Mouse (Mus musculus): ENCODE measurements around the gene Nexn. TPM values are rescaled to one million over a fixed set of nuclear protein-coding genes. Genes with fewer than 3 reads are reported as not detected.
"Not testable (repeated sequence)": the region's sequence is repeated elsewhere in the genome, so short reads cannot be mapped to it uniquely, and the experiment has no call there.

The Nexn gene
- polyA plus RNA-seq, 1 experiment from 2014 or later = 5.5 TPM

- 29% methylated on average over 8 of the region's 8 CpGs for WGBS
- H3K27me3 ChIP-seq (replicated peaks; ENCODE audit: control insufficient read depth, insufficient read depth, low read length) = peaks cover 31% of the 10 kb centered on the region
- no peak overlapping the region for H3K9ac ChIP-seq (ENCODE audit: low read depth, low read length)
- H3K4me1 ChIP-seq (replicated peaks; ENCODE audit: control insufficient read depth, insufficient read depth, low read length) = peaks cover 18% of the 10 kb centered on the region
- no peaks in the 10 kb centered on the region for H3K36me3 ChIP-seq (ENCODE audit: control insufficient read depth, insufficient read depth, low read length)
- DNase-seq (ENCODE audit: low spot score) = no peak
- no peak for ATAC-seq (replicated peaks; ENCODE audit: low FRiP score)
- peak overlapping the region; percentile 44 for H3K4me2 ChIP-seq
- H3K4me3 ChIP-seq (ENCODE audit: low read depth, low read length) = no peak overlapping the region
- no peaks in the 10 kb centered on the region for H3K9me3 ChIP-seq (ENCODE audit: control insufficient read depth, low read length)
- H3K27ac ChIP-seq (ENCODE audit: low read depth, low read length) = no peak overlapping the region
Measured at GRCm38 (mm10) chr3:152261436-152261835, 4.7 kb downstream of the Nexn start.

GRCm38 (mm10) chr3:152260362-152260761, 5.8 kb downstream of the Nexn start:
- peaks cover 20% of the 10 kb centered on the region for H3K27me3 ChIP-seq (replicated peaks; ENCODE audit: control insufficient read depth, insufficient read depth, low read length)

DNA sequence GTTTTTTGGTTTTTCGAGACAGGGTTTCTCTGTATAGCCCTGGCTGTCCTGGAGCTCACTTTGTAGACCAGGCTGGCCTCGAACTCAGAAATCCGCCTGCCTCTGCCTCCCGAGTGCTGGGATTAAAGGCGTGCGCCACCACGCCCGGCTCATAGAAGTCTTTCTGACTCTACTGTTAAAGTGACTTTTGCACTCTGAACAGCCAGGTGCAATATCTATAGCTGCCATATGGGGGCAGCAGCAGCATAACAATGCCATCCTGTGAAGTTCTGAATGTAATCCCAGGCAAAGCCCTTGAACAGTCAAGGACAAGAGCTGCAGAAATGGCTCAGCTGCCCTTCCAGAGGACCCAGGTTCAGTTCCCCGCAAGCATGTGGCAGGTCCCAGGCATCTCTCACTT, 6.7 kb downstream of the Nexn start:
- not testable (repeated sequence) for H3K4me3 ChIP-seq (ENCODE audit: low read depth, low read length); H3K36me3 ChIP-seq (ENCODE audit: control insufficient read depth, insufficient read depth, low read length); H3K9me3 ChIP-seq (ENCODE audit: control insufficient read depth, low read length); H3K4me2 ChIP-seq; H3K9ac ChIP-seq (ENCODE audit: low read depth, low read length); H3K27ac ChIP-seq (ENCODE audit: low read depth, low read length)
- Histone ChIP-seq H3K4me1 (replicated peaks; ENCODE audit: control insufficient read depth, insufficient read depth, low read length) (peaks cover 12% of the 10 kb centered on the region), H3K27me3 (replicated peaks; ENCODE audit: control insufficient read depth, insufficient read depth, low read length) (peaks cover 15% of the 10 kb centered on the region; the same call in 1 of the 2 replicates)
- WGBS = 26% methylated on average over 7 of the region's 9 CpGs
- DNase-seq (ENCODE audit: low spot score) (peak; percentile 70), ATAC-seq (replicated peaks; ENCODE audit: low FRiP score) (peak; percentile 48; the same call in 1 of the 2 replicates)

More at GRCm38 (mm10) chr3:152260362-152260761, 5.8 kb downstream of the Nexn start:
- H3K4me1 ChIP-seq (replicated peaks; ENCODE audit: control insufficient read depth, insufficient read depth, low read length) = peaks cover 12% of the 10 kb centered on the region
- H3K9me3 ChIP-seq (ENCODE audit: control insufficient read depth, low read length) = no peaks in the 10 kb centered on the region
- H3K4me2 ChIP-seq = no peak overlapping the region
- H3K9ac ChIP-seq (ENCODE audit: low read depth, low read length) = no peak overlapping the region
- no peak overlapping the region for H3K27ac ChIP-seq (ENCODE audit: low read depth, low read length)
- H3K4me3 ChIP-seq (ENCODE audit: low read depth, low read length) = no peak overlapping the region
- no peak for DNase-seq (ENCODE audit: low spot score)
- 88% methylated on average over 1 of the region's 1 CpGs for WGBS
- no peaks in the 10 kb centered on the region for H3K36me3 ChIP-seq (ENCODE audit: control insufficient read depth, insufficient read depth, low read length)
- no peak for ATAC-seq (replicated peaks; ENCODE audit: low FRiP score)

- DNase-seq (ENCODE audit: low spot score) (no peak), ATAC-seq (replicated peaks; ENCODE audit: low FRiP score) (no peak)
- Histone ChIP-seq H3K27ac (ENCODE audit: low read depth, low read length) (no peak overlapping the region), H3K9ac (ENCODE audit: low read depth, low read length) (no peak overlapping the region), H3K4me1 (replicated peaks; ENCODE audit: control insufficient read depth, insufficient read depth, low read length) (peaks cover 12% of the 10 kb centered on the region), H3K4me3 (ENCODE audit: low read depth, low read length) (no peak overlapping the region), H3K27me3 (replicated peaks; ENCODE audit: control insufficient read depth, insufficient read depth, low read length) (peaks cover 3% of the 10 kb centered on the region; the same call in 1 of the 2 replicates), H3K36me3 (ENCODE audit: control insufficient read depth, insufficient read depth, low read length) (no peaks in the 10 kb centered on the region), H3K4me2 (no peak overlapping the region), H3K9me3 (ENCODE audit: control insufficient read depth, low read length) (no peaks in the 10 kb centered on the region)
- 81% methylated on average over 3 of the region's 3 CpGs for WGBS
Measured at GRCm38 (mm10) chr3:152257528-152257927, 8.6 kb downstream of the Nexn start.

GRCm38 (mm10) chr3:152250487-152250886, 15.7 kb downstream of the Nexn start:
- WGBS = 78% methylated on average over 1 of the region's 1 CpGs

GRCm38 (mm10) chr3:152247708-152248107, 18.4 kb downstream of the Nexn start:
- Histone ChIP-seq H3K27ac (ENCODE audit: low read depth, low read length) (no peak overlapping the region), H3K4me3 (ENCODE audit: low read depth, low read length) (no peak overlapping the region), H3K36me3 (ENCODE audit: control insufficient read depth, insufficient read depth, low read length) (no peaks in the 10 kb centered on the region), H3K9ac (ENCODE audit: low read depth, low read length) (no peak overlapping the region), H3K27me3 (replicated peaks; ENCODE audit: control insufficient read depth, insufficient read depth, low read length) (no peaks in the 10 kb centered on the region), H3K4me1 (replicated peaks; ENCODE audit: control insufficient read depth, insufficient read depth, low read length) (no peaks in the 10 kb centered on the region), H3K9me3 (ENCODE audit: control insufficient read depth, low read length) (no peaks in the 10 kb centered on the region), H3K4me2 (no peak overlapping the region)
- DNase-seq (ENCODE audit: low spot score) (no peak), ATAC-seq (replicated peaks; ENCODE audit: low FRiP score) (no peak)
- WGBS = 76% methylated on average over 12 of the region's 12 CpGs

More at GRCm38 (mm10) chr3:152250487-152250886, 15.7 kb downstream of the Nexn start:
- Histone ChIP-seq H3K9ac (ENCODE audit: low read depth, low read length) (no peak overlapping the region), H3K4me1 (replicated peaks; ENCODE audit: control insufficient read depth, insufficient read depth, low read length) (no peaks in the 10 kb centered on the region), H3K9me3 (ENCODE audit: control insufficient read depth, low read length) (no peaks in the 10 kb centered on the region), H3K4me3 (ENCODE audit: low read depth, low read length) (no peak overlapping the region), H3K36me3 (ENCODE audit: control insufficient read depth, insufficient read depth, low read length) (no peaks in the 10 kb centered on the region), H3K4me2 (no peak overlapping the region), H3K27me3 (replicated peaks; ENCODE audit: control insufficient read depth, insufficient read depth, low read length) (no peaks in the 10 kb centered on the region), H3K27ac (ENCODE audit: low read depth, low read length) (no peak overlapping the region)
- DNase-seq (ENCODE audit: low spot score) = no peak
- no peak for ATAC-seq (replicated peaks; ENCODE audit: low FRiP score)

- DNase-seq (ENCODE audit: low spot score) (no peak), ATAC-seq (replicated peaks; ENCODE audit: low FRiP score) (no peak)
- H3K9ac ChIP-seq (ENCODE audit: low read depth, low read length) = no peak overlapping the region
- H3K4me2 ChIP-seq = no peak overlapping the region
- H3K36me3 ChIP-seq (ENCODE audit: control insufficient read depth, insufficient read depth, low read length) = 0 out of 2 replicates have a peak, but pooled peaks cover 3% of the 10 kb centered on the region
- H3K27ac ChIP-seq (ENCODE audit: low read depth, low read length) = no peak overlapping the region
- WGBS = 77% methylated on average over 5 of the region's 5 CpGs
- no peaks in the 10 kb centered on the region for H3K4me1 ChIP-seq (replicated peaks; ENCODE audit: control insufficient read depth, insufficient read depth, low read length)
- H3K27me3 ChIP-seq (replicated peaks; ENCODE audit: control insufficient read depth, insufficient read depth, low read length) = no peaks in the 10 kb centered on the region
- no peaks in the 10 kb centered on the region for H3K9me3 ChIP-seq (ENCODE audit: control insufficient read depth, low read length)
- H3K4me3 ChIP-seq (ENCODE audit: low read depth, low read length) = no peak overlapping the region
Measured at GRCm38 (mm10) chr3:152245273-152245910, 20.8 kb downstream of the Nexn start.

GRCm38 (mm10) chr3:152243304-152243703, 22.8 kb downstream of the Nexn start:
- Histone ChIP-seq H3K4me2 (no peak overlapping the region), H3K9ac (ENCODE audit: low read depth, low read length) (no peak overlapping the region), H3K4me3 (ENCODE audit: low read depth, low read length) (no peak overlapping the region), H3K4me1 (replicated peaks; ENCODE audit: control insufficient read depth, insufficient read depth, low read length) (no peaks in the 10 kb centered on the region), H3K36me3 (ENCODE audit: control insufficient read depth, insufficient read depth, low read length) (0 out of 2 replicates have a peak, but pooled peaks cover 3% of the 10 kb centered on the region), H3K9me3 (ENCODE audit: control insufficient read depth, low read length) (no peaks in the 10 kb centered on the region), H3K27ac (ENCODE audit: low read depth, low read length) (no peak overlapping the region), H3K27me3 (replicated peaks; ENCODE audit: control insufficient read depth, insufficient read depth, low read length) (no peaks in the 10 kb centered on the region)
- DNase-seq (ENCODE audit: low spot score) = no peak
- no peak for ATAC-seq (replicated peaks; ENCODE audit: low FRiP score)
- WGBS = 72% methylated on average over 4 of the region's 4 CpGs

GRCm38 (mm10) chr3:152241098-152241497, 25.1 kb downstream of the Nexn start:
- Histone ChIP-seq H3K36me3 (ENCODE audit: control insufficient read depth, insufficient read depth, low read length) (peaks cover 3% of the 10 kb centered on the region; the same call in 1 of the 2 replicates), H3K4me1 (replicated peaks; ENCODE audit: control insufficient read depth, insufficient read depth, low read length) (no peaks in the 10 kb centered on the region), H3K9ac (ENCODE audit: low read depth, low read length) (no peak overlapping the region), H3K27ac (ENCODE audit: low read depth, low read length) (no peak overlapping the region), H3K4me2 (no peak overlapping the region), H3K27me3 (replicated peaks; ENCODE audit: control insufficient read depth, insufficient read depth, low read length) (no peaks in the 10 kb centered on the region), H3K9me3 (ENCODE audit: control insufficient read depth, low read length) (no peaks in the 10 kb centered on the region), H3K4me3 (ENCODE audit: low read depth, low read length) (no peak overlapping the region)
- no peak for ATAC-seq (replicated peaks; ENCODE audit: low FRiP score)
- WGBS = 80% methylated on average over 3 of the region's 3 CpGs
- no peak for DNase-seq (ENCODE audit: low spot score)

All from liver, embryonic 11.5 days (tissue).